Mouse (Mus musculus): ENCODE measurements around the gene Gm35549. TPM values are rescaled to one million over a fixed set of nuclear protein-coding genes. Genes with fewer than 3 reads are reported as not detected.
A peak's percentile ranks its signal among the peaks of the same experiment; 100 is the strongest.

Gm35549 gene
- polyA plus RNA-seq, 1 experiment from 2014 or later: not detected

DNA sequence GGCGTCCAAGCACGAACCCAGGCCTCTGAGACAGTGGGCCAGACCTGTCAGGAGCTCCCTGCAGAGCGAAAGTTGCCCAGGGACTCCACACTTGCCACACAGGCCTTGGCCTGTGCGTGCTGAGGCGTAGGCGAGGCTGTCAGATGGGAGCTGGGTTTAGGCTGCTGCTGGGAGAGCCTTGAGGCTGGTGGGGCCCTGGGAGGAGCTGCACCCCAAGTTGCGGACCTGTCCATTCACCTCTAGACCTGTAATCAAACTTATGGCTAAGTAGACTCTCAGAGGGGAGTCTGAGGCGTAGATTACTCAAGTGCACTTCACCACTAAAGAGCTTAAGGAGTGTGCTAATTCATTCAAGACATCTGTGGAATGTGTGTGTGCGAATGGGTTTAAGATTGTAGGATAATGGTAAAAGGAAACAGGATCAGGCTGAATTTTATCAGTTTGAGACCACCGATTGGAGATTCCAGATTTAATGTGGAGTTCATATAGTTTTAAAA lies 37.9 kb downstream of the Gm35549 start:
- peak overlapping the region; percentile 37; the same call in 1 of the 2 replicates for H3K27ac ChIP-seq
- peaks cover 9% of the 10 kb centered on the region; the same call in 1 of the 2 replicates for H3K79me2 ChIP-seq (ENCODE audit: inconsistent target)
- WGBS (ENCODE audit: missing documents): 27% methylated on average over 10 of the region's 10 CpGs
- peak overlapping the region; percentile 52 for H3K4me3 ChIP-seq (ENCODE audit: inconsistent target)
- no peaks in the 10 kb centered on the region for H3K36me3 ChIP-seq (ENCODE audit: inconsistent target)

DNA sequence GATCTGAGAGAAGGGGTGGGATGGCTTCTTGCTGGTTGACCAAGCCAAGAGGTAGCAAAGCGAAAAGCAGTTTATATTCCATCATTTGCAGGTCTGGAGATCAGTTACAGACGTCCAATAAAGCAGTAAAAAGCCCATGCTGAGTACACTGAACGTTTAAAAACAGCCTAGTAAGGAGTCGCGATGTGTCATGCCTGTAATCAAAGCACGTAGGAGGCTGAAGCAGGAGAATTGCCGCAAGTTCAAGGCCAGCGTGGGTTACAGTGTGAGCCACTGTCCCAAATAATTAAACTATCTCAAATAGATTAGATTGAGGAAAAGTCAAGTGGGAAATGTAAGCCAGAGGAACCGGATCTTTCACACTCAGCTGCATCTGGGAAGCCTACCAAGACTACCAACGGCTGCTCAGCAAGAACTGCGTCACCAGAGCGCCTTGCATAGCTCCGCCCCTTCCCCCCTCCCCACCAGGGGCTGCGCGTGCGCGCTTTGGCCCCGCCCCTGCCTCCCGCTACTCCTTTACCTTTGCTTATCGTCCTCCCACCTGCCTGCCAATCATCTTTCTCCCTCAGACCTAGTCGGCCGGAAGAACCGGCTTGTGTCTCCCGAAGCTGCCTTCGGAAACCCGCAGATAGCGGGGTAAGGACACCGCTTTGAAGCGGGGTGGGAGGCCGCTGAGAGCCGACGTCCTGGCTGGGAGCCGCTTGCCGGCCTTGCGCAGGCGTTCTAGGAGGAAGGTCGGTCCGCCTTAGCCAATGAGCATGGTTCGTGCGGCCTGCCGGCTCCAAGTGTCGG lies 38.6 kb downstream of the Gm35549 start, which contains the start of gene Tcaim:
Gene Tcaim (plus strand): TSS at position 487 of the 792 bp plus-strand sequence.
- 8% methylated on average over 42 of the region's 42 CpGs for WGBS (ENCODE audit: missing documents)
- H3K27ac ChIP-seq: peak within 1 kb of the TSS; percentile 37
- H3K4me3 ChIP-seq (ENCODE audit: inconsistent target): peak within 1 kb of the TSS; percentile 52
- H3K36me3 ChIP-seq (ENCODE audit: inconsistent target): no peaks in the 10 kb centered on the region
- H3K79me2 ChIP-seq (ENCODE audit: inconsistent target): peaks cover 9% of the 10 kb centered on the region; the same call in 1 of the 2 replicates

DNA sequence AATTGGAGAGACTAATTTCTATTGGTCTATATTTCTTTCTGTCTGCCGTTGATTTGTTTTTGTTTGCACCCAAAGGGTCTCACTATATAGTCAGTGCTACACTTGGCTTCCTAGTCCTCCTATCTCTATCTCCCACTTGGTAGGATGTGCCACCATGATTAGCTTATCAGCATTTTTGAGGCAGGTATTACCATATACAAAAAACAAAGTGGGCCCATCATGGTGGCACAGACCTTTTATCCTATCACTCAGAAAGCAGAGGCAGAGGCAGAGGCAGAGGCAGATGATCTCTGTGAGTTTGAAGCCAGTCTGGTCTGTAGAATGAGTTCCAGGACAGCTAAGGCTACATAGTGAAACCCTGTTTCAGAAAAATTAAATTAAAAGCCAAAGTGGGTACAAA lies 57.3 kb downstream of the Gm35549 start:
- no peaks in the 10 kb centered on the region for H3K36me3 ChIP-seq (ENCODE audit: inconsistent target)
- H3K79me2 ChIP-seq (ENCODE audit: inconsistent target): no peaks in the 10 kb centered on the region
- WGBS (ENCODE audit: missing documents): 94% methylated on average over 1 of the region's 1 CpGs
- no peak overlapping the region for H3K27ac ChIP-seq
- H3K4me3 ChIP-seq (ENCODE audit: inconsistent target): no peak overlapping the region

DNA sequence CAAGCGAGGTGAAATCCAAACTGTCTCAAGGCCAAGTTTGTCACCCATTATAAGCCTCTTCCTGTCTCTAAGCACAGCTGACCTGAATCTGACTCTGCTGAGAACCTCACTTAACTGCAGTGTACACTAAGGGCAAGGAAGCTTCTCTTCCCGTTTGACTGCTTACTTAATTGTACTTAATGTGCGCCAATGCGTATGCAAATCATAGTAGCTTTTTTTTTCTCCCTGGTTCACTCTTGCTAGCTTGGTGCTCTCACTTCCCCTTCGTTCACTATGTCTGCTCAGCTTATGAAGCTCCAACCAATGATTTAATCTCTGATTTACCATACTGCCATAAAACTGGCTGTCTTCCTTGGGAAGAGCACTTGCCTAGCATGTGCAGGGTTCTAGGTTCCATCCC lies 58.6 kb downstream of the Gm35549 start:
- H3K27ac ChIP-seq: no peak overlapping the region
- no peaks in the 10 kb centered on the region for H3K79me2 ChIP-seq (ENCODE audit: inconsistent target)
- H3K4me3 ChIP-seq (ENCODE audit: inconsistent target): no peak overlapping the region
- no peaks in the 10 kb centered on the region for H3K36me3 ChIP-seq (ENCODE audit: inconsistent target)
- 20% methylated on average over 5 of the region's 5 CpGs for whole genome bisulfite sequencing (ENCODE audit: missing documents)

Other genes starting within 250 kb of the Gm35549 start
- gene Topaz1, start 96.7 kb downstream of the Gm35549 start, polyA plus RNA-seq (2018): not detected in 3 replicates
- 3.2 to 5.7 TPM (median 4.8 TPM) in 3 replicates for gene Tcaim, start 38.5 kb downstream of the Gm35549 start, polyA plus RNA-seq (2018)
- 25.1 to 44.1 TPM (median 37.2 TPM) in 3 replicates for gene Zfp445, start 22.0 kb upstream of the Gm35549 start, polyA plus RNA-seq (2018)
- 0.59 to 0.82 TPM (median 0.68 TPM) in 3 replicates for gene Zkscan7, start 41.6 kb upstream of the Gm35549 start, polyA plus RNA-seq (2018)
- gene Zfp105, start 79.0 kb upstream of the Gm35549 start, polyA plus RNA-seq (2018): 0.87 to 1.9 TPM (median 1.1 TPM) in 3 replicates
- 20.6 to 40.0 TPM (median 30.1 TPM) in 3 replicates for gene 1110059G10Rik, start 107.0 kb upstream of the Gm35549 start, polyA plus RNA-seq (2018)
- gene Kif15, start 107.0 kb upstream of the Gm35549 start, polyA plus RNA-seq (2018): 1.4 to 6.7 TPM (median 5.5 TPM) in 3 replicates
- gene Tmem42, start 177.3 kb upstream of the Gm35549 start, polyA plus RNA-seq (2018): 2.9 to 8.6 TPM (median 3.4 TPM) in 3 replicates
- gene Tgm4, start 190.7 kb upstream of the Gm35549 start, polyA plus RNA-seq (2018): not detected in 3 replicates

All from macrophage (primary cell).